Mouse (Mus musculus) embryonic fibroblast, embryonic 13.5 days (primary cell): ENCODE data around the gene Elovl6.

Experiments
- CTCF ChIP-seq: IDR thresholded peaks from 2 replicates; pipeline ENCODE4 v1.5.1; 2011; ENCODE audit warnings: mild to moderate bottlenecking, control low read depth, low read length, moderate library complexity, borderline replicate concordance; ENCODE audit not compliant: insufficient read depth
- POLR2A ChIP-seq: IDR thresholded peaks from 2 replicates; pipeline ENCODE4 v1.6.1; 2011; ENCODE audit warnings: low read depth, mild to moderate bottlenecking, control low read depth, low read length, moderate library complexity

- TF ChIP-seq CTCF (no peak), POLR2A (no peak)
Observed at GRCm38 (mm10) chr3:129687429-129687828, 155.3 kb downstream of the Elovl6 start.
